Mouse (Mus musculus) heart, embryonic 11.5 days (tissue): ENCODE results near the gene Dcdc2a. TPM values are rescaled to one million over a fixed set of nuclear protein-coding genes. Genes with fewer than 3 reads are reported as not detected.

Experiments
- ATAC-seq: fragments of 200-750 bp; cut with Nextera tagmentation; replicated peaks from 2 replicates; pipeline ENCODE4 v1.8.0; 2017; ENCODE audit warnings: moderate library complexity; ENCODE audit not compliant: insufficient number of reproducible peaks, low FRiP score, low TSS enrichment
- H3K27ac ChIP-seq: fragments of 300-500 bp; sonication (generic); 2 replicates; pipeline ENCODE4 v1.5.1; 2014; ENCODE audit warnings: mild to moderate bottlenecking, low read depth, low read length
- H3K27me3 ChIP-seq: fragments of 300-500 bp; sonication (generic); 2 replicates; pipeline ENCODE4 v1.6.1; 2014; ENCODE audit warnings: mild to moderate bottlenecking, low read length, mixed read lengths; ENCODE audit not compliant: control insufficient read depth, insufficient read depth
- H3K36me3 ChIP-seq: fragments of 300-500 bp; sonication (generic); 2 replicates; pipeline ENCODE4 v1.6.1; 2014; ENCODE audit warnings: mild to moderate bottlenecking, low read length, moderate library complexity, mixed read lengths; ENCODE audit not compliant: control insufficient read depth, insufficient read depth
- H3K4me1 ChIP-seq: fragments of 300-500 bp; sonication (generic); 2 replicates; pipeline ENCODE4 v1.6.1; 2014; ENCODE audit warnings: low read length; ENCODE audit not compliant: control insufficient read depth, insufficient read depth
- H3K4me2 ChIP-seq: fragments of 300-500 bp; sonication (generic); 2 replicates; pipeline ENCODE4 v1.6.1; 2014; ENCODE audit warnings: mild to moderate bottlenecking, moderate library complexity
- H3K4me3 ChIP-seq: fragments of 300-500 bp; sonication (generic); 2 replicates; pipeline ENCODE4 v1.5.1; 2014; ENCODE audit warnings: low read depth, low read length
- H3K9ac ChIP-seq: fragments of 300-500 bp; sonication (generic); 2 replicates; pipeline ENCODE4 v1.6.1; 2014; ENCODE audit warnings: mild to moderate bottlenecking, low read depth, low read length, moderate library complexity
- H3K9me3 ChIP-seq: fragments of 300-500 bp; sonication (generic); replicated peaks from 2 replicates; pipeline ENCODE4 v1.6.1; 2016; ENCODE audit warnings: low read length; ENCODE audit not compliant: control insufficient read depth
- WGBS: fragments of 180-500 bp; shearing (Covaris S2); extraction: QIAGEN DNeasy Blood & Tissue Kit; methylation state at CpG from one replicate; pipeline ENCODE4 v1.1.7; 2014; ENCODE audit not compliant: insufficient replicate concordance; 5-methylcytosine and 5-hydroxymethylcytosine counted together
- polyA plus RNA-seq: library from polyadenylated mRNA; unstranded; fragments of >200 nt; fragmentation: Nextera tagmentation; extraction: Ambion mirVana; gene quantifications from 2 replicates; pipeline ENCODE4 v1.2.1, GENCODE M21; 2014

Dcdc2a gene
- polyA plus RNA-seq, 1 experiment from 2014 or later = 0.69 TPM

GRCm38 (mm10) chr13:25195706-25196105, 139.9 kb downstream of the Dcdc2a start:
- Histone ChIP-seq H3K4me2 (no peak overlapping the region), H3K27me3 (no peaks in the 10 kb centered on the region), H3K4me1 (no peaks in the 10 kb centered on the region), H3K27ac (no peak overlapping the region), H3K9ac (no peak overlapping the region), H3K4me3 (no peak overlapping the region), H3K36me3 (no peaks in the 10 kb centered on the region), H3K9me3 (no peaks in the 10 kb centered on the region)
- WGBS = 84% methylated on average over 10 of the region's 10 CpGs
- no peak for ATAC-seq

- Histone ChIP-seq H3K4me3 (no peak overlapping the region), H3K4me1 (no peaks in the 10 kb centered on the region), H3K9me3 (no peaks in the 10 kb centered on the region), H3K9ac (no peak overlapping the region), H3K36me3 (no peaks in the 10 kb centered on the region), H3K27me3 (no peaks in the 10 kb centered on the region), H3K27ac (no peak overlapping the region), H3K4me2 (no peak overlapping the region)
- ATAC-seq = no peak
- 53% methylated on average over 3 of the region's 3 CpGs for WGBS
Measured at GRCm38 (mm10) chr13:25199916-25200315, 144.1 kb downstream of the Dcdc2a start.

- H3K9me3 ChIP-seq = no peaks in the 10 kb centered on the region
- no peaks in the 10 kb centered on the region for H3K4me1 ChIP-seq
- no peak overlapping the region for H3K27ac ChIP-seq
- H3K4me2 ChIP-seq = no peak overlapping the region
- H3K27me3 ChIP-seq = no peaks in the 10 kb centered on the region
- ATAC-seq = no peak
- no peaks in the 10 kb centered on the region for H3K36me3 ChIP-seq
- WGBS = 78% methylated on average over 5 of the region's 5 CpGs
- H3K4me3 ChIP-seq = no peak overlapping the region
- H3K9ac ChIP-seq = no peak overlapping the region
Measured at GRCm38 (mm10) chr13:25206950-25207349, 151.1 kb downstream of the Dcdc2a start.

- H3K9ac ChIP-seq = no peak overlapping the region
- H3K36me3 ChIP-seq = no peaks in the 10 kb centered on the region
- no peaks in the 10 kb centered on the region for H3K27me3 ChIP-seq
- H3K4me2 ChIP-seq = no peak overlapping the region
- H3K4me1 ChIP-seq = no peaks in the 10 kb centered on the region
- no peak overlapping the region for H3K27ac ChIP-seq
- no peak for ATAC-seq
- H3K9me3 ChIP-seq = no peaks in the 10 kb centered on the region
- WGBS = 78% methylated on average over 1 of the region's 1 CpGs
- no peak overlapping the region for H3K4me3 ChIP-seq
Measured at GRCm38 (mm10) chr13:25218394-25218793, 162.6 kb downstream of the Dcdc2a start.

GRCm38 (mm10) chr13:25220186-25220787, 164.5 kb downstream of the Dcdc2a start:
- Histone ChIP-seq H3K4me1 (no peaks in the 10 kb centered on the region), H3K27me3 (no peaks in the 10 kb centered on the region), H3K27ac (no peak overlapping the region), H3K9ac (no peak overlapping the region), H3K36me3 (no peaks in the 10 kb centered on the region), H3K9me3 (no peaks in the 10 kb centered on the region), H3K4me3 (no peak overlapping the region), H3K4me2 (no peak overlapping the region)
- 65% methylated on average over 5 of the region's 5 CpGs for WGBS
- no peak for ATAC-seq

- Histone ChIP-seq H3K4me3 (no peak overlapping the region), H3K27me3 (no peaks in the 10 kb centered on the region), H3K27ac (no peak overlapping the region), H3K9ac (no peak overlapping the region), H3K4me1 (no peaks in the 10 kb centered on the region), H3K9me3 (no peaks in the 10 kb centered on the region), H3K36me3 (no peaks in the 10 kb centered on the region), H3K4me2 (no peak overlapping the region)
- ATAC-seq = no peak
- WGBS = 72% methylated on average over 1 of the region's 1 CpGs
Measured at GRCm38 (mm10) chr13:25251893-25252292, 196.1 kb downstream of the Dcdc2a start.

- Histone ChIP-seq H3K4me3 (no peak overlapping the region), H3K4me2 (no peak overlapping the region), H3K9me3 (no peaks in the 10 kb centered on the region), H3K36me3 (no peaks in the 10 kb centered on the region), H3K27me3 (no peaks in the 10 kb centered on the region), H3K27ac (no peak overlapping the region), H3K9ac (no peak overlapping the region), H3K4me1 (no peaks in the 10 kb centered on the region)
- ATAC-seq = no peak
- WGBS = 67% methylated on average over 9 of the region's 9 CpGs
Measured at GRCm38 (mm10) chr13:25254478-25255263, 198.9 kb downstream of the Dcdc2a start.

GRCm38 (mm10) chr13:25257608-25258007, 201.8 kb downstream of the Dcdc2a start:
- no peaks in the 10 kb centered on the region for H3K36me3 ChIP-seq
- no peaks in the 10 kb centered on the region for H3K9me3 ChIP-seq
- no peak overlapping the region for H3K9ac ChIP-seq
- H3K27ac ChIP-seq = no peak overlapping the region
- no peaks in the 10 kb centered on the region for H3K27me3 ChIP-seq
- ATAC-seq = no peak
- H3K4me1 ChIP-seq = no peaks in the 10 kb centered on the region
- no peak overlapping the region for H3K4me3 ChIP-seq
- 81% methylated on average over 6 of the region's 6 CpGs for WGBS
- no peak overlapping the region for H3K4me2 ChIP-seq
